Mouse (Mus musculus): Measurements from ENCODE around the gene Cops7b. TPM values are rescaled to one million over a fixed set of nuclear protein-coding genes. Genes with fewer than 3 reads are reported as not detected.

Cops7b gene
- polyA plus RNA-seq, 1 experiment from 2014 or later = 15.7 TPM

GRCm38 (mm10) chr1:86612081-86612480 is 29.4 kb downstream of the Cops7b start:
- Histone ChIP-seq H3K9ac (ENCODE audit: low read depth, low read length) (no peak overlapping the region), H3K4me3 (ENCODE audit: low read depth, low read length) (no peak overlapping the region), H3K27me3 (replicated peaks; ENCODE audit: control insufficient read depth, insufficient read depth, low read length) (no peaks in the 10 kb centered on the region), H3K9me3 (ENCODE audit: control insufficient read depth) (no peaks in the 10 kb centered on the region), H3K27ac (ENCODE audit: low read depth, low read length) (no peak overlapping the region), H3K4me1 (replicated peaks; ENCODE audit: control insufficient read depth, insufficient read depth, low read length) (no peaks in the 10 kb centered on the region), H3K4me2 (replicated peaks; ENCODE audit: low read depth) (no peak overlapping the region), H3K36me3 (ENCODE audit: control insufficient read depth, insufficient read depth) (0 out of 2 replicates have a peak, but pooled peaks cover 15% of the 10 kb centered on the region)
- ATAC-seq = no peak
- 65% methylated on average over 1 of the region's 1 CpGs for WGBS
- no peak for TF ChIP-seq CTCF (IDR thresholded peaks at IDR 0.05; ENCODE audit: low read depth)

- TF ChIP-seq CTCF (IDR thresholded peaks at IDR 0.05; ENCODE audit: low read depth) = peak; percentile 70
- H3K9me3 ChIP-seq (ENCODE audit: control insufficient read depth) = no peaks in the 10 kb centered on the region
Observed at GRCm38 (mm10) chr1:86614269-86614668, 31.6 kb downstream of the Cops7b start.

GRCm38 (mm10) chr1:86618454-86619125 is 35.9 kb downstream of the Cops7b start:
- H3K36me3 ChIP-seq (ENCODE audit: control insufficient read depth, insufficient read depth) = no peaks in the 10 kb centered on the region
- no peak overlapping the region for H3K4me3 ChIP-seq (ENCODE audit: low read depth, low read length)
- ATAC-seq = no peak
- H3K4me1 ChIP-seq (replicated peaks; ENCODE audit: control insufficient read depth, insufficient read depth, low read length) = no peaks in the 10 kb centered on the region
- H3K4me2 ChIP-seq (replicated peaks; ENCODE audit: low read depth) = no peak overlapping the region
- no peak overlapping the region for H3K9ac ChIP-seq (ENCODE audit: low read depth, low read length)
- no peaks in the 10 kb centered on the region for H3K27me3 ChIP-seq (replicated peaks; ENCODE audit: control insufficient read depth, insufficient read depth, low read length)
- TF ChIP-seq CTCF (IDR thresholded peaks at IDR 0.05; ENCODE audit: low read depth) = peak; percentile 92
- no peak overlapping the region for H3K27ac ChIP-seq (ENCODE audit: low read depth, low read length)
- 55% methylated on average over 10 of the region's 10 CpGs for WGBS
- H3K9me3 ChIP-seq (ENCODE audit: control insufficient read depth) = no peaks in the 10 kb centered on the region

More at GRCm38 (mm10) chr1:86614269-86614668, 31.6 kb downstream of the Cops7b start:
- Histone ChIP-seq H3K4me1 (replicated peaks; ENCODE audit: control insufficient read depth, insufficient read depth, low read length) (no peaks in the 10 kb centered on the region), H3K9ac (ENCODE audit: low read depth, low read length) (no peak overlapping the region), H3K27me3 (replicated peaks; ENCODE audit: control insufficient read depth, insufficient read depth, low read length) (no peaks in the 10 kb centered on the region), H3K36me3 (ENCODE audit: control insufficient read depth, insufficient read depth) (no peaks in the 10 kb centered on the region), H3K27ac (ENCODE audit: low read depth, low read length) (no peak overlapping the region), H3K4me3 (ENCODE audit: low read depth, low read length) (no peak overlapping the region), H3K4me2 (replicated peaks; ENCODE audit: low read depth) (no peak overlapping the region)
- ATAC-seq = no peak

- TF ChIP-seq CTCF (IDR thresholded peaks at IDR 0.05; ENCODE audit: low read depth) = no peak
- Histone ChIP-seq H3K4me1 (replicated peaks; ENCODE audit: control insufficient read depth, insufficient read depth, low read length) (no peaks in the 10 kb centered on the region), H3K4me2 (replicated peaks; ENCODE audit: low read depth) (no peak overlapping the region), H3K27me3 (replicated peaks; ENCODE audit: control insufficient read depth, insufficient read depth, low read length) (no peaks in the 10 kb centered on the region), H3K36me3 (ENCODE audit: control insufficient read depth, insufficient read depth) (no peaks in the 10 kb centered on the region), H3K4me3 (ENCODE audit: low read depth, low read length) (no peak overlapping the region), H3K9me3 (ENCODE audit: control insufficient read depth) (no peaks in the 10 kb centered on the region), H3K27ac (ENCODE audit: low read depth, low read length) (no peak overlapping the region), H3K9ac (ENCODE audit: low read depth, low read length) (no peak overlapping the region)
- peak; percentile 24; the same call in 1 of the 2 replicates for ATAC-seq
- WGBS = 54% methylated on average over 2 of the region's 2 CpGs
Observed at GRCm38 (mm10) chr1:86622296-86622695, 39.6 kb downstream of the Cops7b start.

GRCm38 (mm10) chr1:86623001-86624000 is 40.6 kb downstream of the Cops7b start:
- H3K27ac ChIP-seq (ENCODE audit: low read depth, low read length) = no peak overlapping the region
- no peaks in the 10 kb centered on the region for H3K4me1 ChIP-seq (replicated peaks; ENCODE audit: control insufficient read depth, insufficient read depth, low read length)
- no peak overlapping the region for H3K4me3 ChIP-seq (ENCODE audit: low read depth, low read length)
- no peaks in the 10 kb centered on the region for H3K9me3 ChIP-seq (ENCODE audit: control insufficient read depth)
- H3K9ac ChIP-seq (ENCODE audit: low read depth, low read length) = no peak overlapping the region
- H3K4me2 ChIP-seq (replicated peaks; ENCODE audit: low read depth) = peak overlapping the region; percentile 21; the same call in 1 of the 2 replicates
- TF ChIP-seq CTCF (IDR thresholded peaks at IDR 0.05; ENCODE audit: low read depth) = no peak
- H3K27me3 ChIP-seq (replicated peaks; ENCODE audit: control insufficient read depth, insufficient read depth, low read length) = no peaks in the 10 kb centered on the region
- WGBS = 16% methylated on average over 16 of the region's 16 CpGs
- H3K36me3 ChIP-seq (ENCODE audit: control insufficient read depth, insufficient read depth) = no peaks in the 10 kb centered on the region
- ATAC-seq = peak; percentile 65

- Histone ChIP-seq H3K27ac (ENCODE audit: low read depth, low read length) (no peak overlapping the region), H3K36me3 (ENCODE audit: control insufficient read depth, insufficient read depth) (no peaks in the 10 kb centered on the region), H3K9ac (ENCODE audit: low read depth, low read length) (no peak overlapping the region), H3K27me3 (replicated peaks; ENCODE audit: control insufficient read depth, insufficient read depth, low read length) (no peaks in the 10 kb centered on the region), H3K4me3 (ENCODE audit: low read depth, low read length) (no peak overlapping the region), H3K4me2 (replicated peaks; ENCODE audit: low read depth) (no peak overlapping the region), H3K9me3 (ENCODE audit: control insufficient read depth) (no peaks in the 10 kb centered on the region), H3K4me1 (replicated peaks; ENCODE audit: control insufficient read depth, insufficient read depth, low read length) (peaks cover 7% of the 10 kb centered on the region; the same call in 1 of the 2 replicates)
- WGBS = 57% methylated on average over 3 of the region's 3 CpGs
- TF ChIP-seq CTCF (IDR thresholded peaks at IDR 0.05; ENCODE audit: low read depth) = no peak
- ATAC-seq = no peak
Observed at GRCm38 (mm10) chr1:86628270-86628669, 45.6 kb downstream of the Cops7b start.
